Mouse (Mus musculus): Measurements from ENCODE around the gene Prss22. TPM values are rescaled to one million over a fixed set of nuclear protein-coding genes. Genes with fewer than 3 reads are reported as not detected.

Gene Prss22
- polyA plus RNA-seq, 1 experiment, result not detected

GRCm38 (mm10) chr17:24004071-24004665 lies 6.3 kb upstream of the Prss22 start:
- TF ChIP-seq POLR2A (IDR thresholded peaks at IDR 0.05; ENCODE audit: low read depth, low read length) (no peak), CTCF (IDR thresholded peaks at IDR 0.05; ENCODE audit: borderline replicate concordance, insufficient read depth, low read length) (no peak)

GRCm38 (mm10) chr17:24000404-24000803 lies 2.5 kb upstream of the Prss22 start:
- peak overlapping the region; percentile 31; the same call in 1 of the 2 replicates for H3K27ac ChIP-seq (ENCODE audit: insufficient read depth, low read length)
- H3K4me1 ChIP-seq (ENCODE audit: control insufficient read depth, insufficient read depth, low read length), result peaks cover 26% of the 10 kb centered on the region
- H3K4me3 ChIP-seq (ENCODE audit: insufficient read depth, low read length), result no peak overlapping the region
- TF ChIP-seq POLR2A (IDR thresholded peaks at IDR 0.05; ENCODE audit: low read depth, low read length) (no peak), CTCF (IDR thresholded peaks at IDR 0.05; ENCODE audit: borderline replicate concordance, insufficient read depth, low read length) (no peak)

More at GRCm38 (mm10) chr17:24004071-24004665, 6.3 kb upstream of the Prss22 start:
- H3K4me3 ChIP-seq (ENCODE audit: insufficient read depth, low read length), result no peak overlapping the region
- H3K4me1 ChIP-seq (ENCODE audit: control insufficient read depth, insufficient read depth, low read length), result peaks cover 14% of the 10 kb centered on the region
- no peak overlapping the region for H3K27ac ChIP-seq (ENCODE audit: insufficient read depth, low read length)

DNA sequence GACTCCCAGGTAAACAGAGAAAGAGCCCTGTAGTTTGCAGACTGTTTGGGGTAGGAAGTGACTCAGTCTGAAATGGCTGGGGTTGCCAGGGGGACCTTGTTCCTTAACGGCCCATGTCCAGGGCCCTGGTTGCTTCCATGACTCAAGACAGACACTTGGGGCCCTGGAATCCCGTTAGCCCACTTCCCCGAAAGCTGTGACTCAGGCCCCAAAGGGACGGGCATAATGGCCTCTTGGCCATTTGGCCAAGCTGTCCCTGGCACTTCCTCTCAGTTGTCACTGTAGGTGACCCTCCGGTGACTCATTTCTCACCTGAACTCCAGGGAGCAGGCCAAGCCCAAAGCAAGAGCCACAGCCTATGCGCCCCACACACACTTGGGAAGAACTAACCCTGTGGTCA lies 483 bp upstream of the Prss22 start:
- H3K27ac ChIP-seq (ENCODE audit: insufficient read depth, low read length), result peak overlapping the region; percentile 12; the same call in 1 of the 2 replicates
- peaks cover 26% of the 10 kb centered on the region for H3K4me1 ChIP-seq (ENCODE audit: control insufficient read depth, insufficient read depth, low read length)
- H3K4me3 ChIP-seq (ENCODE audit: insufficient read depth, low read length), result no peak overlapping the region
- TF ChIP-seq CTCF (IDR thresholded peaks at IDR 0.05; ENCODE audit: borderline replicate concordance, insufficient read depth, low read length) (no peak), POLR2A (IDR thresholded peaks at IDR 0.05; ENCODE audit: low read depth, low read length) (no peak)

DNA sequence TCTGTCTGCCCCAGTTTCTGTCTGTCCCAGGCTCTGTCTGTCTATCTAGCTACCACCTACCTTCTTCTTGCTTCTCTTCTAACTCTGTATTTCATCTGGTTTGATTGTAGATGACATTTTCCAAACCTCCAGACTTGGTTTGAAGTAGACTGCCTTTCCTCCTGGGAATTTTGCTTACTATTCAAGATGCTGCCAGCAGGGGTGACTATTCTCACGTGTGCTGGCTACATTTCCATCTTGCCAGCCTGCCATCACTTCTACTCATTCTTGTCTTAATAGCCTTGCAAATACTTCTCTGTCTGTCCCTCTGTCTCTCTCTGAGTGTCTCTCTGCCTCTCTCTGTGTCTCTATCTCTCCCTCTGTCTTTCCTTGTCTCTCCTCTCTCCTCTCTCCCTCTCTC lies 2.5 kb downstream of the Prss22 start:
- H3K4me3 ChIP-seq (ENCODE audit: insufficient read depth, low read length), result no peak overlapping the region
- no peak for TF ChIP-seq CTCF (IDR thresholded peaks at IDR 0.05; ENCODE audit: borderline replicate concordance, insufficient read depth, low read length)
- no peak for TF ChIP-seq POLR2A (IDR thresholded peaks at IDR 0.05; ENCODE audit: low read depth, low read length)
- peaks cover 22% of the 10 kb centered on the region for H3K4me1 ChIP-seq (ENCODE audit: control insufficient read depth, insufficient read depth, low read length)

GRCm38 (mm10) chr17:23994667-23995066 lies 3.2 kb downstream of the Prss22 start:
- Histone ChIP-seq H3K27ac (ENCODE audit: insufficient read depth, low read length) (no peak overlapping the region), H3K4me3 (ENCODE audit: insufficient read depth, low read length) (no peak overlapping the region), H3K4me1 (ENCODE audit: control insufficient read depth, insufficient read depth, low read length) (peaks cover 15% of the 10 kb centered on the region)
- TF ChIP-seq POLR2A (IDR thresholded peaks at IDR 0.05; ENCODE audit: low read depth, low read length), result no peak
- no peak for TF ChIP-seq CTCF (IDR thresholded peaks at IDR 0.05; ENCODE audit: borderline replicate concordance, insufficient read depth, low read length)

More for the DNA sequence above, 2.5 kb downstream of the Prss22 start:
- H3K27ac ChIP-seq (ENCODE audit: insufficient read depth, low read length), result no peak overlapping the region

DNA sequence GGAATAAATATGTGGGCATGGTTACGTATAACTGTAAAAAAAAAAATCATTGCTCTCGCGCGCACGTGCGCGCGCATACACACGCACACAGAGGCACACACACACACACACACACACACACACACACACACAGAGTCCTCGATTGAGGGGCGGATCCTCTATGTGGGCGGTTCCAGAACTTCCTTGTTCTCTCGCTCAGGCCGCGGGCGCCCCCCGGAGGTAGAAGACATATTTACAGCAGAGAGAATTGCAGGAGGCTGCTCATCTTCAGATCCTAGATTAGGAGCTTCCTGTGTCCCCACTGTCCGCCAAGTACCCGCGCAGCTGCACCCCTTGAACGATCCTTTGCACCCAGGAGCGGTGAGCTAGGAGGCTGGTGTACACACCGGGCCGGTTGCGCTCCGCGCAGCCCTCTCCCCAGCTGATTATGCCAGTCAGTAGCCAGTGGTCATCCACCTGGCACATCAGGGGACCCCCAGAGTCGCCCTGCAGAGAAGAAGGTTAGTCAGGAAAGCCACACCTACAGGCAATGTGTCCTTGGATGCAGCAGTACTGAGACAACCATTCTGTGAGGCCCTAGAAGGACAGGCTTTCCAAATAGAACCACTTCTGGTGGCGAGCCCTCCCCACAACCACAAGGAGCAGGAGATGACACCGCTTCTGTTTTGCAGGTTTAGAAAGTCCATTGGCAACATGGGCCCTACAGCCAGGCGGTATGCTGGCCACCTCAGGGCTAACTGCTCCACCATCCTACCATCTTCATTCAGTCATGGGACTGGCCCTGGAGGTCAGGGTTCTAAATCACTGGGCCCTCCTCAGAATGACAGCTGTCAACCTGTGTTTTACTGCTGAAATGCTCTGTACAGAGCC lies 4.1 kb downstream of the Prss22 start:
- TF ChIP-seq POLR2A (IDR thresholded peaks at IDR 0.05; ENCODE audit: low read depth, low read length) (no peak), CTCF (IDR thresholded peaks at IDR 0.05; ENCODE audit: borderline replicate concordance, insufficient read depth, low read length) (0 out of 2 replicates have a peak, but pooled peaks have one; percentile 22)
- H3K4me1 ChIP-seq (ENCODE audit: control insufficient read depth, insufficient read depth, low read length), result peaks cover 11% of the 10 kb centered on the region
- H3K27ac ChIP-seq (ENCODE audit: insufficient read depth, low read length), result no peak overlapping the region
- H3K4me3 ChIP-seq (ENCODE audit: insufficient read depth, low read length), result no peak overlapping the region

DNA sequence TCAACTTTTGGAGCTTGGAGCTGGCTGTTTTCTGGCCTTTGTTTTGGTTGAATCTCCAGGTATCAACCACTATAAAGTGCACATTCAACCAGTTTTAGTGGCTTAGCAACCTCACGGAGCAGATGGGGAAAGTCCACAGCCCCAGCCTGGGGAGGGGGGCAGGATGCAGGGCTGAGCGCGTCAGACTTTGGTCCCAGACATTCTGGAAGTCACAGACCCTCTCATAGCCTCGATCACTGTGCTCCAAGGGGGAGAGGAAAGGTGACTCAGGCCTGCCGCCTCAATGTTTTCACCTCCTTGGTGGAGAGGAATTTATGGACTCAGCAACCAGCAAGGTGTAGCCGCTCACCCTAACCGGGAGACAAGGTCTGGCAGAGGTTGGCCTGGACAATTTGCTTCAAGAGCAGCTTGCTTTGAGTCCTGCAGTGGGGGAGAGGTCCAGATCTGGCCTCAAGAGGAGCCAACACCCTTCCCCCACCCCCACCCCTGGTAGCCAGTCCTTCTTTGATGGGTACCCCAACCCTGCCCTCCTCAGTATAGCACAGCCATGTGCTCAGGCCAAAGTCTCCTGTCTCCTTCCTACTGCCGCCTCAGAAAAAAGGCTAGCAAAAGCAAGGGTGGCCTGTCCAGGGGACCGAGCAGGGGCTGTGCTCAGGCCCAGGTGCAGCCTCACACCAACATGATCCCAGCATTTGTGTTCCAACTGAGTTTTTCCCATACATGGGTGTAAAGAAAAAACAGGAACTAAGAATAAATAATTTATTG lies 4.9 kb downstream of the Prss22 start:
- peaks cover 6% of the 10 kb centered on the region for H3K4me1 ChIP-seq (ENCODE audit: control insufficient read depth, insufficient read depth, low read length)
- no peak for TF ChIP-seq POLR2A (IDR thresholded peaks at IDR 0.05; ENCODE audit: low read depth, low read length)
- no peak for TF ChIP-seq CTCF (IDR thresholded peaks at IDR 0.05; ENCODE audit: borderline replicate concordance, insufficient read depth, low read length)
- H3K4me3 ChIP-seq (ENCODE audit: insufficient read depth, low read length), result no peak overlapping the region
- H3K27ac ChIP-seq (ENCODE audit: insufficient read depth, low read length), result no peak overlapping the region

DNA sequence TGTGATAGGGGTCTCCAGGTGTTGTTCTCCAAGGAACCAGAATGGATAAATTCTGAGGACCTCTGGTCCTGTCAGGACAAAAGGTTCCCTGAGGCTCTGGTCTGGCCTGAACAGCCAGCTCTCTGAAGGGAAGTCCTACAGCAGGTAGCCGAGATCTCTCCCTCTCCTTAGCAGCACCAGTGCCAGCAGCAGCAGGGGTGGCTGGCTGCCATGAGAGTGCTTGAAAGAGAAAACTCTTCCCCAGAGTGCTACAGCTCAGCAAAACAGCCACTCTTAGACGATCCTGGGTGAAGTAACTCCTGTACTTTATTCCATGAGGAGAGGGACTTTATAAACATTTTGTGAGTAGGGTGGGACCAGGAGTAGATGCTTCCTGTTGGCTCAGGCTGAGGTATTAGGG lies 8.1 kb downstream of the Prss22 start:
- no peaks in the 10 kb centered on the region for H3K4me1 ChIP-seq (ENCODE audit: control insufficient read depth, insufficient read depth, low read length)
- H3K4me3 ChIP-seq (ENCODE audit: insufficient read depth, low read length), result no peak overlapping the region
- no peak for TF ChIP-seq POLR2A (IDR thresholded peaks at IDR 0.05; ENCODE audit: low read depth, low read length)
- TF ChIP-seq CTCF (IDR thresholded peaks at IDR 0.05; ENCODE audit: borderline replicate concordance, insufficient read depth, low read length), result no peak
- no peak overlapping the region for H3K27ac ChIP-seq (ENCODE audit: insufficient read depth, low read length)

DNA sequence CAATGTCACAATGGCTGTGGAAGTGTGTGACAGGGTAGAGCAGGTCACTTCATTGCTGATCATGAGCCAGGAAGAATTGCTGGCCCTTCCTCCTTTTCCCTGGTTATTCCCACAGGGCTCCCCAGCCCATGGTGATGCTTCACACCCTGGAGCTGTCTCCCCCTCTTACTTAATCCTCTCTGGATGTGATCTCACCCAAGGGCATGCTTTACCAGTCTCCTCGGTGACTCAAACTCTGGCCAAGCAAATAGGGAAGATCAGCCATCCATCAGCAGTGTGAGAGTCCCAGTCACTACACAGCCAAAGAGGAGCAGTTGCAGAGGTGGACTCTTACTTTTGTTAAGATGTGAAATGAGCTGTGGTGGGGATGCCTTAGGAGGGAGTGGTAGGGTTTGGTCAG lies 12.9 kb downstream of the Prss22 start:
- H3K27ac ChIP-seq (ENCODE audit: insufficient read depth, low read length), result no peak overlapping the region
- H3K4me3 ChIP-seq (ENCODE audit: insufficient read depth, low read length), result no peak overlapping the region
- no peak for TF ChIP-seq CTCF (IDR thresholded peaks at IDR 0.05; ENCODE audit: borderline replicate concordance, insufficient read depth, low read length)
- TF ChIP-seq POLR2A (IDR thresholded peaks at IDR 0.05; ENCODE audit: low read depth, low read length), result no peak
- no peaks in the 10 kb centered on the region for H3K4me1 ChIP-seq (ENCODE audit: control insufficient read depth, insufficient read depth, low read length)
